Mouse (Mus musculus) neural tube, embryonic 15.5 days (tissue): ENCODE data around the gene Zc3h12c. TPM values are rescaled to one million over a fixed set of nuclear protein-coding genes. Genes with fewer than 3 reads are reported as not detected.

ENCODE experiments used
- ATAC-seq: fragments of 200-750 bp; cut with Nextera tagmentation; 2 replicates; pipeline ENCODE4 v1.8.0; 2017; ENCODE audit warnings: mild to moderate bottlenecking, moderate TSS enrichment, moderate library complexity; ENCODE audit not compliant: low FRiP score
- H3K27ac ChIP-seq: fragments of 300-500 bp; sonication (generic); replicated peaks from 2 replicates; pipeline ENCODE4 v1.5.1; 2015; ENCODE audit warnings: mild to moderate bottlenecking, inconsistent platforms
- H3K27me3 ChIP-seq: fragments of 300-500 bp; sonication (generic); replicated peaks from 2 replicates; pipeline ENCODE4 v1.6.1; 2015; ENCODE audit warnings: inconsistent platforms
- H3K36me3 ChIP-seq: fragments of 300-500 bp; sonication (generic); 2 replicates; pipeline ENCODE4 v1.6.1; 2015; ENCODE audit warnings: inconsistent platforms
- H3K4me1 ChIP-seq: fragments of 300-500 bp; sonication (generic); 2 replicates; pipeline ENCODE4 v1.6.1; 2015; ENCODE audit warnings: inconsistent platforms
- H3K4me2 ChIP-seq: fragments of 300-500 bp; sonication (generic); 2 replicates; pipeline ENCODE4 v1.6.1; 2015; ENCODE audit warnings: inconsistent platforms, mild to moderate bottlenecking, moderate library complexity
- H3K4me3 ChIP-seq: fragments of 300-500 bp; sonication (generic); replicated peaks from 2 replicates; pipeline ENCODE4 v1.5.1; 2015; ENCODE audit warnings: mild to moderate bottlenecking, inconsistent platforms
- H3K9ac ChIP-seq: fragments of 300-500 bp; sonication (generic); replicated peaks from 2 replicates; pipeline ENCODE4 v1.6.1; 2015; ENCODE audit warnings: mild to moderate bottlenecking, inconsistent platforms
- H3K9me3 ChIP-seq: fragments of 300-500 bp; sonication (generic); replicated peaks from 2 replicates; pipeline ENCODE4 v1.6.1; 2016; ENCODE audit warnings: inconsistent platforms
- WGBS: fragments of 180-500 bp; shearing (Covaris S2); methylation state at CpG from one replicate; pipeline ENCODE4 v1.1.7; 2015; ENCODE audit warnings: mixed read lengths; 5-methylcytosine and 5-hydroxymethylcytosine counted together
- polyA plus RNA-seq: library from polyadenylated mRNA; unstranded; fragments of >200 nt; fragmentation: Nextera tagmentation; extraction: Ambion mirVana; gene quantifications from 2 replicates; pipeline ENCODE4 v1.2.1, GENCODE M21; 2015

Zc3h12c gene
- polyA plus RNA-seq, result 3.4 TPM in 2 replicates

- H3K9ac ChIP-seq, result peak within 1 kb of the TSS; percentile 99
- no peaks in the 10 kb centered on the region for H3K36me3 ChIP-seq
- H3K4me2 ChIP-seq, result peak within 1 kb of the TSS; percentile 76
- WGBS, result under 1% methylated on average over 99 of the region's 100 CpGs
- no peaks in the 10 kb centered on the region for H3K27me3 ChIP-seq
- H3K4me3 ChIP-seq, result peak within 1 kb of the TSS; percentile 92
- no peaks in the 10 kb centered on the region for H3K9me3 ChIP-seq
- peak; percentile 83 for ATAC-seq
- H3K4me1 ChIP-seq, result peaks cover 20% of the 10 kb centered on the region
- peak within 1 kb of the TSS; percentile 97 for H3K27ac ChIP-seq
Observed at GRCm38 (mm10) chr9:52167863-52168685, at the start of gene Zc3h12c. Gene Zc3h12c, minus strand, starts transcription at chr9:52168572.

GRCm38 (mm10) chr9:52217636-52218035 lies 49.3 kb upstream of the Zc3h12c start:
- 76% methylated on average over 4 of the region's 4 CpGs for WGBS
- no peaks in the 10 kb centered on the region for H3K27me3 ChIP-seq
- H3K4me1 ChIP-seq, result no peaks in the 10 kb centered on the region
- no peak overlapping the region for H3K27ac ChIP-seq
- no peak for ATAC-seq
- no peak overlapping the region for H3K4me3 ChIP-seq
- H3K9me3 ChIP-seq, result no peaks in the 10 kb centered on the region
- H3K4me2 ChIP-seq, result no peak overlapping the region
- no peak overlapping the region for H3K9ac ChIP-seq
- H3K36me3 ChIP-seq, result no peaks in the 10 kb centered on the region

GRCm38 (mm10) chr9:52215291-52215690 lies 46.9 kb upstream of the Zc3h12c start:
- no peak for ATAC-seq
- H3K36me3 ChIP-seq, result no peaks in the 10 kb centered on the region
- no peaks in the 10 kb centered on the region for H3K27me3 ChIP-seq
- no peak overlapping the region for H3K4me2 ChIP-seq
- no peaks in the 10 kb centered on the region for H3K4me1 ChIP-seq
- no peak overlapping the region for H3K27ac ChIP-seq
- no peaks in the 10 kb centered on the region for H3K9me3 ChIP-seq
- no peak overlapping the region for H3K4me3 ChIP-seq
- 90% methylated on average over 3 of the region's 3 CpGs for WGBS
- H3K9ac ChIP-seq, result no peak overlapping the region

- Histone ChIP-seq H3K4me3 (no peak overlapping the region), H3K9ac (no peak overlapping the region), H3K27me3 (no peaks in the 10 kb centered on the region), H3K9me3 (no peaks in the 10 kb centered on the region), H3K4me2 (no peak overlapping the region), H3K36me3 (no peaks in the 10 kb centered on the region), H3K4me1 (no peaks in the 10 kb centered on the region), H3K27ac (no peak overlapping the region)
- 89% methylated on average over 6 of the region's 6 CpGs for WGBS
- ATAC-seq, result no peak
Observed at GRCm38 (mm10) chr9:52212416-52212815, 44.0 kb upstream of the Zc3h12c start.

- Histone ChIP-seq H3K27ac (no peak overlapping the region), H3K4me1 (no peaks in the 10 kb centered on the region), H3K27me3 (no peaks in the 10 kb centered on the region), H3K36me3 (no peaks in the 10 kb centered on the region), H3K4me3 (no peak overlapping the region), H3K9ac (no peak overlapping the region), H3K9me3 (no peaks in the 10 kb centered on the region), H3K4me2 (no peak overlapping the region)
- 81% methylated on average over 3 of the region's 3 CpGs for WGBS
- no peak for ATAC-seq
Observed at GRCm38 (mm10) chr9:52208510-52209030, 40.2 kb upstream of the Zc3h12c start.

GRCm38 (mm10) chr9:52203189-52203588 lies 34.8 kb upstream of the Zc3h12c start:
- Histone ChIP-seq H3K9ac (no peak overlapping the region), H3K27ac (no peak overlapping the region), H3K4me3 (no peak overlapping the region), H3K9me3 (no peaks in the 10 kb centered on the region), H3K27me3 (no peaks in the 10 kb centered on the region), H3K4me1 (no peaks in the 10 kb centered on the region), H3K4me2 (no peak overlapping the region), H3K36me3 (no peaks in the 10 kb centered on the region)
- ATAC-seq, result no peak
- 81% methylated on average over 4 of the region's 4 CpGs for WGBS

GRCm38 (mm10) chr9:52200271-52200670 lies 31.9 kb upstream of the Zc3h12c start:
- H3K27me3 ChIP-seq, result no peaks in the 10 kb centered on the region
- WGBS, result 78% methylated on average over 4 of the region's 4 CpGs

GRCm38 (mm10) chr9:52195853-52196252 lies 27.5 kb upstream of the Zc3h12c start:
- H3K27me3 ChIP-seq, result no peaks in the 10 kb centered on the region
- no peaks in the 10 kb centered on the region for H3K9me3 ChIP-seq
- no peaks in the 10 kb centered on the region for H3K36me3 ChIP-seq
- H3K4me3 ChIP-seq, result no peak overlapping the region
- ATAC-seq, result no peak
- H3K4me2 ChIP-seq, result no peak overlapping the region
- H3K9ac ChIP-seq, result no peak overlapping the region
- no peak overlapping the region for H3K27ac ChIP-seq
- no peaks in the 10 kb centered on the region for H3K4me1 ChIP-seq
- 88% methylated on average over 3 of the region's 3 CpGs for WGBS

More at GRCm38 (mm10) chr9:52200271-52200670, 31.9 kb upstream of the Zc3h12c start:
- ATAC-seq, result no peak
- Histone ChIP-seq H3K4me3 (no peak overlapping the region), H3K9ac (no peak overlapping the region), H3K27ac (no peak overlapping the region), H3K4me2 (no peak overlapping the region), H3K4me1 (no peaks in the 10 kb centered on the region), H3K9me3 (no peaks in the 10 kb centered on the region), H3K36me3 (no peaks in the 10 kb centered on the region)

GRCm38 (mm10) chr9:52193851-52194250 lies 25.5 kb upstream of the Zc3h12c start:
- H3K4me2 ChIP-seq, result no peak overlapping the region
- ATAC-seq, result no peak
- H3K9ac ChIP-seq, result no peak overlapping the region
- 90% methylated on average over 5 of the region's 5 CpGs for WGBS
- H3K27me3 ChIP-seq, result no peaks in the 10 kb centered on the region
- no peak overlapping the region for H3K27ac ChIP-seq
- no peak overlapping the region for H3K4me3 ChIP-seq
- H3K36me3 ChIP-seq, result no peaks in the 10 kb centered on the region
- H3K9me3 ChIP-seq, result no peaks in the 10 kb centered on the region
- H3K4me1 ChIP-seq, result no peaks in the 10 kb centered on the region

- Histone ChIP-seq H3K4me2 (no peak overlapping the region), H3K27me3 (no peaks in the 10 kb centered on the region), H3K9ac (no peak overlapping the region), H3K27ac (no peak overlapping the region), H3K4me3 (no peak overlapping the region), H3K4me1 (0 out of 2 replicates have a peak, but pooled peaks cover 4% of the 10 kb centered on the region), H3K9me3 (no peaks in the 10 kb centered on the region), H3K36me3 (no peaks in the 10 kb centered on the region)
- ATAC-seq, result no peak
- WGBS, result 90% methylated on average over 4 of the region's 4 CpGs
Observed at GRCm38 (mm10) chr9:52190907-52191306, 22.5 kb upstream of the Zc3h12c start.

GRCm38 (mm10) chr9:52188106-52188505 lies 19.7 kb upstream of the Zc3h12c start:
- Histone ChIP-seq H3K9me3 (no peaks in the 10 kb centered on the region), H3K4me3 (no peak overlapping the region), H3K27me3 (no peaks in the 10 kb centered on the region), H3K4me1 (0 out of 2 replicates have a peak, but pooled peaks cover 4% of the 10 kb centered on the region), H3K4me2 (no peak overlapping the region), H3K9ac (no peak overlapping the region), H3K27ac (no peak overlapping the region), H3K36me3 (no peaks in the 10 kb centered on the region)
- 10% methylated on average over 8 of the region's 8 CpGs for WGBS
- peak; percentile 45; the same call in 1 of the 2 replicates for ATAC-seq

GRCm38 (mm10) chr9:52186296-52186941 lies 18.0 kb upstream of the Zc3h12c start:
- no peak overlapping the region for H3K9ac ChIP-seq
- H3K27me3 ChIP-seq, result no peaks in the 10 kb centered on the region
- no peak overlapping the region for H3K4me3 ChIP-seq
- H3K27ac ChIP-seq, result no peak overlapping the region
- H3K9me3 ChIP-seq, result no peaks in the 10 kb centered on the region
- 85% methylated on average over 3 of the region's 3 CpGs for WGBS
- 0 out of 2 replicates have a peak, but pooled peaks cover 4% of the 10 kb centered on the region for H3K4me1 ChIP-seq
- ATAC-seq, result no peak
- no peak overlapping the region for H3K4me2 ChIP-seq
- no peaks in the 10 kb centered on the region for H3K36me3 ChIP-seq
